Mouse (Mus musculus): ENCODE data around the gene Hint2. TPM values are rescaled to one million over a fixed set of nuclear protein-coding genes. Genes with fewer than 3 reads are reported as not detected.

The Hint2 gene
- total RNA-seq, 1 experiment = 46.0 TPM

- Histone ChIP-seq H3K4me3 (ENCODE audit: insufficient read depth in 1 of 2, low read depth in 1 of 2, low read length in 2 of 2, poor library complexity in 1 of 2, severe bottlenecking in 1 of 2) (no peak overlapping the region), H3K4me1 (ENCODE audit: control insufficient read depth in 2 of 2, insufficient read depth in 2 of 2, low read length in 2 of 2, poor library complexity in 1 of 2) (peaks cover 2% of the 10 kb centered on the region in 2 experiments; a peak in 1 of 4 replicates), H3K36me3 (ENCODE audit: control insufficient read depth, insufficient read depth, low read length, poor library complexity, severe bottlenecking) (no peaks in the 10 kb centered on the region; the same call in 1 of the 2 replicates), H3K9me3 (ENCODE audit: control insufficient read depth, insufficient read depth, low read depth, low read length) (no peaks in the 10 kb centered on the region), H3K9ac (ENCODE audit: insufficient read depth, low read depth, low read length, poor library complexity, severe bottlenecking) (no peak overlapping the region), H3K27ac (ENCODE audit: insufficient read depth, low read depth, low read length, poor library complexity, severe bottlenecking) (no peak overlapping the region)
- no peak for DNase-seq (ENCODE audit: low read depth, low spot score)
- TF ChIP-seq MAFK (IDR thresholded peaks at IDR 0.05; ENCODE audit: insufficient read depth, low read depth, low read length) (no peak), CHD2 (IDR thresholded peaks at IDR 0.05; ENCODE audit: low read depth, low read length) (no peak), ZC3H11A (IDR thresholded peaks at IDR 0.05; ENCODE audit: borderline replicate concordance, low read depth, low read length) (no peak), HCFC1 (IDR thresholded peaks at IDR 0.05; ENCODE audit: borderline replicate concordance, insufficient read depth, low read length) (no peak), ZNF384 (IDR thresholded peaks at IDR 0.05; ENCODE audit: low read depth, low read length) (no peak)
- in situ Hi-C loops (cut with MboI; ENCODE audit: low sequenced_read_pairs in 2 of 2, unreplicated experiment in 2 of 2) = no loop called here
Measured at GRCm38 (mm10) chr4:43674974-43675373, 18.7 kb upstream of the Hint2 start.

GRCm38 (mm10) chr4:43673703-43674102 lies 17.4 kb upstream of the Hint2 start:
- no peak overlapping the region for H3K27ac ChIP-seq (ENCODE audit: insufficient read depth, low read depth, low read length, poor library complexity, severe bottlenecking)
- in situ Hi-C loops (cut with MboI; ENCODE audit: low sequenced_read_pairs in 2 of 2, unreplicated experiment in 2 of 2) = no loop called here
- TF ChIP-seq ZNF384 (IDR thresholded peaks at IDR 0.05; ENCODE audit: low read depth, low read length) (no peak), HCFC1 (IDR thresholded peaks at IDR 0.05; ENCODE audit: borderline replicate concordance, insufficient read depth, low read length) (no peak), CHD2 (IDR thresholded peaks at IDR 0.05; ENCODE audit: low read depth, low read length) (no peak), ZC3H11A (IDR thresholded peaks at IDR 0.05; ENCODE audit: borderline replicate concordance, low read depth, low read length) (no peak), MAFK (IDR thresholded peaks at IDR 0.05; ENCODE audit: insufficient read depth, low read depth, low read length) (no peak)

DNA sequence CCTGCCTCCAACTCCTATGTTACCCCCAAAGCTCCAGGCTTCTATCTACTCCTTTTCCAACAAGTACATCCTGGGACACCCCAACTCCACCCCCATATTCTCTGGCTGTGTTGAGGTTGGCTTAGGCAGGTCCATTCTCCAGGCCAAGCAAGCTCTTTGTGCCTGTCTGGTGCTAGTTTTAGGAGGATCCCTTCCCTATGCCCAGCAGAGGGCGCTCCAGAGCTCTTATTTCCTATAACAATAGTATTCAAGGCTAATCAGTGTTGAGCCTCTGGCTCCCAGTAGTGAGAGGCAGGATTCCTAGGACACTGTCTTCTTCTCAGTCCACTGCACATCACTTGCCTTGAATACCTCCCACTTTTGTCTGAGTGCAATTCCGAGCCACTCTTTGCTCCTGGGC lies 15.8 kb upstream of the Hint2 start:
- no peaks in the 10 kb centered on the region for H3K9me3 ChIP-seq (ENCODE audit: control insufficient read depth, insufficient read depth, low read depth, low read length)
- peaks cover 2 to 4% of the 10 kb centered on the region in 2 experiments; a peak in 1 of 4 replicates for H3K4me1 ChIP-seq (ENCODE audit: control insufficient read depth in 2 of 2, insufficient read depth in 2 of 2, low read length in 2 of 2, poor library complexity in 1 of 2)
- H3K36me3 ChIP-seq (ENCODE audit: control insufficient read depth, insufficient read depth, low read length, poor library complexity, severe bottlenecking) = no peaks in the 10 kb centered on the region; the same call in 1 of the 2 replicates
- H3K27ac ChIP-seq (ENCODE audit: insufficient read depth, low read depth, low read length, poor library complexity, severe bottlenecking) = no peak overlapping the region
- no peak overlapping the region for H3K4me3 ChIP-seq (ENCODE audit: insufficient read depth in 1 of 2, low read depth in 1 of 2, low read length in 2 of 2, poor library complexity in 1 of 2, severe bottlenecking in 1 of 2)
- TF ChIP-seq CHD2 (IDR thresholded peaks at IDR 0.05; ENCODE audit: low read depth, low read length) (no peak), HCFC1 (IDR thresholded peaks at IDR 0.05; ENCODE audit: borderline replicate concordance, insufficient read depth, low read length) (no peak), ZNF384 (IDR thresholded peaks at IDR 0.05; ENCODE audit: low read depth, low read length) (no peak), ZC3H11A (IDR thresholded peaks at IDR 0.05; ENCODE audit: borderline replicate concordance, low read depth, low read length) (no peak), MAFK (IDR thresholded peaks at IDR 0.05; ENCODE audit: insufficient read depth, low read depth, low read length) (no peak)
- H3K9ac ChIP-seq (ENCODE audit: insufficient read depth, low read depth, low read length, poor library complexity, severe bottlenecking) = no peak overlapping the region
- in situ Hi-C loops (cut with MboI; ENCODE audit: low sequenced_read_pairs in 2 of 2, unreplicated experiment in 2 of 2) = no loop called here
- DNase-seq (ENCODE audit: low read depth, low spot score) = peak; percentile 94

More at GRCm38 (mm10) chr4:43673703-43674102, 17.4 kb upstream of the Hint2 start:
- Histone ChIP-seq H3K4me1 (ENCODE audit: control insufficient read depth in 2 of 2, insufficient read depth in 2 of 2, low read length in 2 of 2, poor library complexity in 1 of 2) (peaks cover 2 to 4% of the 10 kb centered on the region in 2 experiments; a peak in 1 of 4 replicates), H3K4me3 (ENCODE audit: insufficient read depth in 1 of 2, low read depth in 1 of 2, low read length in 2 of 2, poor library complexity in 1 of 2, severe bottlenecking in 1 of 2) (no peak overlapping the region), H3K9ac (ENCODE audit: insufficient read depth, low read depth, low read length, poor library complexity, severe bottlenecking) (no peak overlapping the region), H3K9me3 (ENCODE audit: control insufficient read depth, insufficient read depth, low read depth, low read length) (no peaks in the 10 kb centered on the region), H3K36me3 (ENCODE audit: control insufficient read depth, insufficient read depth, low read length, poor library complexity, severe bottlenecking) (no peaks in the 10 kb centered on the region; the same call in 1 of the 2 replicates)
- DNase-seq (ENCODE audit: low read depth, low spot score) = no peak

- Histone ChIP-seq H3K9me3 (ENCODE audit: control insufficient read depth, insufficient read depth, low read depth, low read length) (no peaks in the 10 kb centered on the region), H3K27ac (ENCODE audit: insufficient read depth, low read depth, low read length, poor library complexity, severe bottlenecking) (no peak overlapping the region), H3K4me1 (ENCODE audit: control insufficient read depth in 2 of 2, insufficient read depth in 2 of 2, low read length in 2 of 2, poor library complexity in 1 of 2) (peaks cover 0 to 2% of the 10 kb centered on the region in 2 experiments; a peak in 1 of 4 replicates), H3K4me3 (ENCODE audit: insufficient read depth in 1 of 2, low read depth in 1 of 2, low read length in 2 of 2, poor library complexity in 1 of 2, severe bottlenecking in 1 of 2) (peak overlapping the region; percentile 69 to 73), H3K36me3 (ENCODE audit: control insufficient read depth, insufficient read depth, low read length, poor library complexity, severe bottlenecking) (no peaks in the 10 kb centered on the region; the same call in 1 of the 2 replicates), H3K9ac (ENCODE audit: insufficient read depth, low read depth, low read length, poor library complexity, severe bottlenecking) (peak overlapping the region; percentile 65)
- TF ChIP-seq HCFC1 (IDR thresholded peaks at IDR 0.05; ENCODE audit: borderline replicate concordance, insufficient read depth, low read length) (no peak), ZC3H11A (IDR thresholded peaks at IDR 0.05; ENCODE audit: borderline replicate concordance, low read depth, low read length) (no peak), MAFK (IDR thresholded peaks at IDR 0.05; ENCODE audit: insufficient read depth, low read depth, low read length) (no peak), ZNF384 (IDR thresholded peaks at IDR 0.05; ENCODE audit: low read depth, low read length) (no peak), CHD2 (IDR thresholded peaks at IDR 0.05; ENCODE audit: low read depth, low read length) (no peak)
- in situ Hi-C loops (cut with MboI; ENCODE audit: low sequenced_read_pairs in 2 of 2, unreplicated experiment in 2 of 2) = no loop called here
- no peak for DNase-seq (ENCODE audit: low read depth, low spot score)
Measured at GRCm38 (mm10) chr4:43669428-43669794, 13.1 kb upstream of the Hint2 start.

All from ES-E14 (cell line).